Mouse (Mus musculus) hindbrain, embryonic 11.5 days (tissue): ENCODE results near the gene Atp5e. TPM values are rescaled to one million over a fixed set of nuclear protein-coding genes. Genes with fewer than 3 reads are reported as not detected.

Experiments used
- ATAC-seq: fragments of 200-750 bp; cut with Nextera tagmentation; 2 replicates; pipeline ENCODE4 v1.8.0; 2017; ENCODE audit warnings: mild to moderate bottlenecking, moderate TSS enrichment, moderate library complexity; ENCODE audit not compliant: low FRiP score
- DNase-seq: peaks from one replicate; pipeline ENCODE4 v3.0.0-alpha.2; 2015; ENCODE audit warnings: low spot score
- H3K27ac ChIP-seq: fragments of 300-500 bp; sonication (generic); 2 replicates; pipeline ENCODE4 v1.5.1; 2014; ENCODE audit warnings: mild to moderate bottlenecking, low read depth, low read length
- H3K27me3 ChIP-seq: fragments of 300-500 bp; sonication (generic); 2 replicates; pipeline ENCODE4 v1.6.1; 2014; ENCODE audit warnings: mild to moderate bottlenecking, low read length, moderate library complexity, mixed read lengths; ENCODE audit not compliant: control insufficient read depth, insufficient read depth
- H3K36me3 ChIP-seq: fragments of 300-500 bp; sonication (generic); 2 replicates; pipeline ENCODE4 v1.6.1; 2014; ENCODE audit warnings: mild to moderate bottlenecking, low read length, moderate library complexity, mixed read lengths; ENCODE audit not compliant: control insufficient read depth, insufficient read depth
- H3K4me1 ChIP-seq: fragments of 300-500 bp; sonication (generic); replicated peaks from 2 replicates; pipeline ENCODE4 v1.6.1; 2014; ENCODE audit warnings: low read length, mixed read lengths; ENCODE audit not compliant: control insufficient read depth, insufficient read depth
- H3K4me2 ChIP-seq: fragments of 300-500 bp; sonication (generic); replicated peaks from 2 replicates; pipeline ENCODE4 v1.6.1; 2014; ENCODE audit warnings: mild to moderate bottlenecking, low read depth, low read length
- H3K4me3 ChIP-seq: fragments of 300-500 bp; sonication (generic); 2 replicates; pipeline ENCODE4 v1.5.1; 2014; ENCODE audit warnings: low read depth, low read length
- H3K9ac ChIP-seq: fragments of 300-500 bp; sonication (generic); 2 replicates; pipeline ENCODE4 v1.6.1; 2014; ENCODE audit warnings: low read depth, low read length
- H3K9me3 ChIP-seq: fragments of 300-500 bp; sonication (generic); 2 replicates; pipeline ENCODE4 v1.6.1; 2016; ENCODE audit warnings: low read length; ENCODE audit not compliant: control insufficient read depth
- WGBS: fragments of 180-500 bp; shearing (Covaris S2); extraction: QIAGEN DNeasy Blood & Tissue Kit; methylation state at CpG from one replicate; pipeline ENCODE4 v1.1.7; 2014; 5-methylcytosine and 5-hydroxymethylcytosine counted together
- polyA plus RNA-seq: library from polyadenylated mRNA; unstranded; fragments of >200 nt; fragmentation: Nextera tagmentation; extraction: Ambion mirVana; gene quantifications from 2 replicates; pipeline ENCODE4 v1.2.1, GENCODE M21; 2014

The Atp5e gene
- polyA plus RNA-seq, 1 experiment from 2014 or later: 740 TPM

- Histone ChIP-seq H3K4me3 (no peak overlapping the region), H3K27me3 (no peaks in the 10 kb centered on the region), H3K9me3 (no peaks in the 10 kb centered on the region), H3K4me1 (no peaks in the 10 kb centered on the region), H3K9ac (no peak overlapping the region), H3K4me2 (no peak overlapping the region), H3K36me3 (no peaks in the 10 kb centered on the region), H3K27ac (no peak overlapping the region)
- ATAC-seq: no peak
- WGBS: 57% methylated on average over 2 of the region's 2 CpGs
- no peak for DNase-seq
Measured at GRCm38 (mm10) chr2:174443046-174443445, 20.9 kb downstream of the Atp5e start.

GRCm38 (mm10) chr2:174442460-174442859, 21.4 kb downstream of the Atp5e start:
- H3K4me1 ChIP-seq: no peaks in the 10 kb centered on the region
- H3K27ac ChIP-seq: no peak overlapping the region
- H3K9ac ChIP-seq: no peak overlapping the region
- no peak for ATAC-seq
- H3K9me3 ChIP-seq: no peaks in the 10 kb centered on the region
- DNase-seq: no peak
- no peak overlapping the region for H3K4me2 ChIP-seq
- H3K4me3 ChIP-seq: no peak overlapping the region
- no peaks in the 10 kb centered on the region for H3K27me3 ChIP-seq
- H3K36me3 ChIP-seq: no peaks in the 10 kb centered on the region
- 88% methylated on average over 9 of the region's 9 CpGs for WGBS

GRCm38 (mm10) chr2:174441898-174442297, 22.0 kb downstream of the Atp5e start:
- DNase-seq: no peak
- no peak for ATAC-seq

GRCm38 (mm10) chr2:174439961-174440360, 23.9 kb downstream of the Atp5e start:
- H3K4me2 ChIP-seq: no peak overlapping the region
- WGBS: 81% methylated on average over 9 of the region's 9 CpGs
- H3K9me3 ChIP-seq: no peaks in the 10 kb centered on the region
- H3K4me1 ChIP-seq: no peaks in the 10 kb centered on the region
- no peaks in the 10 kb centered on the region for H3K36me3 ChIP-seq
- H3K27ac ChIP-seq: no peak overlapping the region
- ATAC-seq: no peak
- DNase-seq: no peak
- H3K9ac ChIP-seq: no peak overlapping the region
- H3K4me3 ChIP-seq: no peak overlapping the region
- no peaks in the 10 kb centered on the region for H3K27me3 ChIP-seq

More at GRCm38 (mm10) chr2:174441898-174442297, 22.0 kb downstream of the Atp5e start:
- H3K4me1 ChIP-seq: no peaks in the 10 kb centered on the region
- no peaks in the 10 kb centered on the region for H3K36me3 ChIP-seq
- no peaks in the 10 kb centered on the region for H3K27me3 ChIP-seq
- WGBS: 81% methylated on average over 4 of the region's 4 CpGs
- H3K9ac ChIP-seq: no peak overlapping the region
- H3K9me3 ChIP-seq: no peaks in the 10 kb centered on the region
- no peak overlapping the region for H3K4me2 ChIP-seq
- H3K27ac ChIP-seq: no peak overlapping the region
- H3K4me3 ChIP-seq: no peak overlapping the region

GRCm38 (mm10) chr2:174439450-174439838, 24.5 kb downstream of the Atp5e start:
- H3K27ac ChIP-seq: no peak overlapping the region
- H3K36me3 ChIP-seq: no peaks in the 10 kb centered on the region
- no peak overlapping the region for H3K4me3 ChIP-seq
- no peaks in the 10 kb centered on the region for H3K27me3 ChIP-seq
- H3K9me3 ChIP-seq: no peaks in the 10 kb centered on the region
- ATAC-seq (no peak), DNase-seq (no peak)
- WGBS: 45% methylated on average over 5 of the region's 5 CpGs
- H3K9ac ChIP-seq: no peak overlapping the region
- no peaks in the 10 kb centered on the region for H3K4me1 ChIP-seq
- no peak overlapping the region for H3K4me2 ChIP-seq

- no peaks in the 10 kb centered on the region for H3K27me3 ChIP-seq
- ATAC-seq (peak; percentile 87), DNase-seq (peak; percentile 76)
- no peaks in the 10 kb centered on the region for H3K36me3 ChIP-seq
- H3K4me2 ChIP-seq: peak within 1 kb of the TSS; percentile 70
- H3K9ac ChIP-seq: peak within 1 kb of the TSS; percentile 68
- H3K4me3 ChIP-seq: peak within 1 kb of the TSS; percentile 41
- WGBS: under 1% methylated on average over 38 of the region's 38 CpGs
- H3K27ac ChIP-seq: no peak within 1 kb of the TSS
- no peaks in the 10 kb centered on the region for H3K9me3 ChIP-seq
- no peaks in the 10 kb centered on the region for H3K4me1 ChIP-seq
Measured at GRCm38 (mm10) chr2:174438737-174439449, 25.0 kb downstream of the Atp5e start, which contains the start of gene Ctsz. Gene Ctsz (minus strand): TSS chr2:174439039.

GRCm38 (mm10) chr2:174438181-174438580, 25.7 kb downstream of the Atp5e start:
- Histone ChIP-seq H3K4me2 (peak overlapping the region; percentile 70), H3K9me3 (no peaks in the 10 kb centered on the region), H3K27ac (no peak overlapping the region), H3K36me3 (no peaks in the 10 kb centered on the region), H3K9ac (peak overlapping the region; percentile 68), H3K27me3 (no peaks in the 10 kb centered on the region), H3K4me1 (no peaks in the 10 kb centered on the region), H3K4me3 (peak overlapping the region; percentile 41)
- ATAC-seq: no peak
- 67% methylated on average over 11 of the region's 11 CpGs for WGBS
- no peak for DNase-seq

- H3K9ac ChIP-seq: no peak overlapping the region; the same call in 1 of the 2 replicates
- H3K36me3 ChIP-seq: no peaks in the 10 kb centered on the region
- no peaks in the 10 kb centered on the region for H3K9me3 ChIP-seq
- H3K4me3 ChIP-seq: no peak overlapping the region
- 97% methylated on average over 4 of the region's 4 CpGs for WGBS
- ATAC-seq (no peak), DNase-seq (no peak)
- no peaks in the 10 kb centered on the region for H3K27me3 ChIP-seq
- no peak overlapping the region for H3K27ac ChIP-seq
- H3K4me1 ChIP-seq: no peaks in the 10 kb centered on the region
- peak overlapping the region; percentile 70; the same call in 1 of the 2 replicates for H3K4me2 ChIP-seq
Measured at GRCm38 (mm10) chr2:174437697-174437982, 26.3 kb downstream of the Atp5e start.

- Histone ChIP-seq H3K4me1 (no peaks in the 10 kb centered on the region), H3K9ac (no peak overlapping the region), H3K27ac (no peak overlapping the region), H3K4me2 (no peak overlapping the region), H3K27me3 (no peaks in the 10 kb centered on the region), H3K36me3 (no peaks in the 10 kb centered on the region), H3K9me3 (no peaks in the 10 kb centered on the region), H3K4me3 (no peak overlapping the region)
- ATAC-seq (no peak), DNase-seq (no peak)
- WGBS: 95% methylated on average over 7 of the region's 7 CpGs
Measured at GRCm38 (mm10) chr2:174436916-174437696, 26.8 kb downstream of the Atp5e start.
